Mouse (Mus musculus) stomach, embryonic 15.5 days (tissue): ENCODE results near the gene 2310011J03Rik. TPM values are rescaled to one million over a fixed set of nuclear protein-coding genes. Genes with fewer than 3 reads are reported as not detected.

Experiments used
- ATAC-seq: fragments of 200-750 bp; cut with Nextera tagmentation; 2 replicates; pipeline ENCODE4 v1.8.0; 2017; ENCODE audit warnings: low read depth, moderate number of reproducible peaks, moderate TSS enrichment; ENCODE audit not compliant: insufficient read depth, low FRiP score
- H3K27ac ChIP-seq: fragments of 300-500 bp; sonication (generic); 2 replicates; pipeline ENCODE4 v1.5.1; 2015; ENCODE audit warnings: mild to moderate bottlenecking, inconsistent platforms
- H3K27me3 ChIP-seq: fragments of 300-500 bp; sonication (generic); replicated peaks from 2 replicates; pipeline ENCODE4 v1.6.1; 2015; ENCODE audit warnings: inconsistent platforms
- H3K36me3 ChIP-seq: fragments of 300-500 bp; sonication (generic); 2 replicates; pipeline ENCODE4 v1.6.1; 2015; ENCODE audit warnings: inconsistent platforms
- H3K4me1 ChIP-seq: fragments of 300-500 bp; sonication (generic); 2 replicates; pipeline ENCODE4 v1.6.1; 2015; ENCODE audit warnings: inconsistent platforms
- H3K4me2 ChIP-seq: fragments of 300-500 bp; sonication (generic); 2 replicates; pipeline ENCODE4 v1.6.1; 2015; ENCODE audit warnings: mild to moderate bottlenecking, inconsistent platforms
- H3K4me3 ChIP-seq: fragments of 300-500 bp; sonication (generic); replicated peaks from 2 replicates; pipeline ENCODE4 v1.5.1; 2015; ENCODE audit warnings: inconsistent platforms
- H3K9ac ChIP-seq: fragments of 300-500 bp; sonication (generic); 2 replicates; pipeline ENCODE4 v1.6.1; 2015; ENCODE audit warnings: inconsistent platforms
- H3K9me3 ChIP-seq: fragments of 300-500 bp; sonication (generic); 2 replicates; pipeline ENCODE4 v1.6.1; 2016; ENCODE audit warnings: inconsistent platforms
- WGBS: fragments of 180-500 bp; shearing (Covaris S2); methylation state at CpG from one replicate; pipeline ENCODE4 v1.1.7; 2015; 5-methylcytosine and 5-hydroxymethylcytosine counted together
- polyA plus RNA-seq: library from polyadenylated mRNA; unstranded; fragments of >200 nt; fragmentation: Nextera tagmentation; extraction: Ambion mirVana; gene quantifications from 2 replicates; pipeline ENCODE4 v1.2.1, GENCODE M21; 2015

2310011J03Rik gene
- polyA plus RNA-seq, 1 experiment from 2014 or later = 40.5 TPM

GRCm38 (mm10) chr10:80296824-80297223 lies 23.5 kb downstream of the 2310011J03Rik start:
- Histone ChIP-seq H3K27me3 (peaks cover 45% of the 10 kb centered on the region), H3K4me1 (peaks cover 22% of the 10 kb centered on the region), H3K4me2 (peak overlapping the region; percentile 70; the same call in 1 of the 2 replicates), H3K9ac (no peak overlapping the region), H3K27ac (no peak overlapping the region), H3K4me3 (no peak overlapping the region), H3K9me3 (no peaks in the 10 kb centered on the region), H3K36me3 (peaks cover 10% of the 10 kb centered on the region)
- ATAC-seq = no peak
- 74% methylated on average over 5 of the region's 5 CpGs for WGBS

GRCm38 (mm10) chr10:80295618-80296425 lies 24.5 kb downstream of the 2310011J03Rik start, which contains the start of gene Apc2:
Gene Apc2, plus strand, starts transcription at chr10:80295977.
- Histone ChIP-seq H3K27me3 (peaks cover 35% of the 10 kb centered on the region), H3K36me3 (peaks cover 10% of the 10 kb centered on the region), H3K4me3 (peak within 1 kb of the TSS; percentile 40), H3K27ac (0 out of 2 replicates have a peak within 1 kb of the TSS, but pooled peaks have one; percentile 51), H3K9ac (peak within 1 kb of the TSS; percentile 19; the same call in 1 of the 2 replicates), H3K4me2 (peak within 1 kb of the TSS; percentile 70), H3K9me3 (no peaks in the 10 kb centered on the region), H3K4me1 (peaks cover 22% of the 10 kb centered on the region)
- ATAC-seq = peak; percentile 50
- 1% methylated on average over 26 of the region's 26 CpGs for WGBS

GRCm38 (mm10) chr10:80294788-80295303 lies 25.5 kb downstream of the 2310011J03Rik start:
- H3K27me3 ChIP-seq = peaks cover 25% of the 10 kb centered on the region
- peaks cover 22% of the 10 kb centered on the region for H3K4me1 ChIP-seq
- H3K4me2 ChIP-seq = no peak overlapping the region
- no peak overlapping the region for H3K27ac ChIP-seq
- 44% methylated on average over 7 of the region's 7 CpGs for WGBS
- peaks cover 10% of the 10 kb centered on the region for H3K36me3 ChIP-seq
- H3K4me3 ChIP-seq = no peak overlapping the region
- H3K9ac ChIP-seq = no peak overlapping the region
- no peak for ATAC-seq
- H3K9me3 ChIP-seq = no peaks in the 10 kb centered on the region

GRCm38 (mm10) chr10:80294311-80294710 lies 26.0 kb downstream of the 2310011J03Rik start:
- H3K4me2 ChIP-seq = no peak overlapping the region; the same call in 1 of the 2 replicates
- peaks cover 20% of the 10 kb centered on the region for H3K27me3 ChIP-seq
- whole genome bisulfite sequencing = 81% methylated on average over 4 of the region's 4 CpGs
- ATAC-seq = no peak
- H3K9ac ChIP-seq = no peak overlapping the region
- peak overlapping the region; percentile 88; the same call in 1 of the 2 replicates for H3K4me3 ChIP-seq
- peaks cover 10% of the 10 kb centered on the region for H3K36me3 ChIP-seq
- H3K27ac ChIP-seq = no peak overlapping the region
- peaks cover 22% of the 10 kb centered on the region for H3K4me1 ChIP-seq
- no peaks in the 10 kb centered on the region for H3K9me3 ChIP-seq

- Histone ChIP-seq H3K27ac (peak overlapping the region; percentile 89; the same call in 1 of the 2 replicates), H3K27me3 (peaks cover 10% of the 10 kb centered on the region), H3K4me1 (peaks cover 22% of the 10 kb centered on the region), H3K36me3 (peaks cover 13% of the 10 kb centered on the region), H3K9ac (peak overlapping the region; percentile 98), H3K9me3 (no peaks in the 10 kb centered on the region), H3K4me3 (peak overlapping the region; percentile 88), H3K4me2 (peak overlapping the region; percentile 69)
- no peak for ATAC-seq
- WGBS = 24% methylated on average over 14 of the region's 14 CpGs
These were observed 27.0 kb downstream of the 2310011J03Rik start for GRCm38 (mm10) chr10:80293325-80293724.

- WGBS = under 1% methylated on average over 69 of the region's 72 CpGs
- Histone ChIP-seq H3K36me3 (peaks cover 19% of the 10 kb centered on the region), H3K4me2 (peak within 1 kb of the TSS; percentile 69), H3K9ac (peak within 1 kb of the TSS; percentile 98), H3K9me3 (no peaks in the 10 kb centered on the region), H3K27ac (peak within 1 kb of the TSS; percentile 89), H3K4me1 (peaks cover 22% of the 10 kb centered on the region), H3K4me3 (peak within 1 kb of the TSS; percentile 88), H3K27me3 (peaks cover 3% of the 10 kb centered on the region; the same call in 1 of the 2 replicates)
- ATAC-seq = peak; percentile 90
These were observed 27.8 kb downstream of the 2310011J03Rik start, which contains the start of gene Rps15 for GRCm38 (mm10) chr10:80292251-80293146. Gene Rps15, plus strand, starts transcription at chr10:80292453.

- H3K4me1 ChIP-seq = peaks cover 11% of the 10 kb centered on the region
- ATAC-seq = no peak
- H3K9me3 ChIP-seq = no peaks in the 10 kb centered on the region
- WGBS = 72% methylated on average over 8 of the region's 8 CpGs
- H3K4me3 ChIP-seq = no peak overlapping the region
- H3K27me3 ChIP-seq = no peaks in the 10 kb centered on the region
- H3K4me2 ChIP-seq = no peak overlapping the region
- peaks cover 38% of the 10 kb centered on the region for H3K36me3 ChIP-seq
- no peak overlapping the region for H3K27ac ChIP-seq
- H3K9ac ChIP-seq = no peak overlapping the region
These were observed 31.7 kb downstream of the 2310011J03Rik start for GRCm38 (mm10) chr10:80288657-80289056.

GRCm38 (mm10) chr10:80288097-80288496 lies 32.2 kb downstream of the 2310011J03Rik start:
- Histone ChIP-seq H3K9ac (no peak overlapping the region), H3K27me3 (no peaks in the 10 kb centered on the region), H3K4me2 (no peak overlapping the region), H3K36me3 (peaks cover 43% of the 10 kb centered on the region), H3K27ac (no peak overlapping the region), H3K9me3 (no peaks in the 10 kb centered on the region), H3K4me1 (0 out of 2 replicates have a peak, but pooled peaks cover 8% of the 10 kb centered on the region), H3K4me3 (no peak overlapping the region)
- no peak for ATAC-seq
- 83% methylated on average over 12 of the region's 12 CpGs for WGBS

- Histone ChIP-seq H3K4me2 (no peak overlapping the region), H3K4me3 (no peak overlapping the region), H3K9ac (no peak overlapping the region), H3K9me3 (no peaks in the 10 kb centered on the region), H3K27ac (no peak overlapping the region), H3K36me3 (peaks cover 63% of the 10 kb centered on the region), H3K27me3 (no peaks in the 10 kb centered on the region), H3K4me1 (peaks cover 18% of the 10 kb centered on the region; the same call in 1 of the 2 replicates)
- WGBS = 63% methylated on average over 9 of the region's 15 CpGs
- ATAC-seq = no peak
These were observed 34.9 kb downstream of the 2310011J03Rik start for GRCm38 (mm10) chr10:80285222-80286070.

- Histone ChIP-seq H3K4me1 (peaks cover 18% of the 10 kb centered on the region; the same call in 1 of the 2 replicates), H3K9ac (no peak overlapping the region), H3K9me3 (no peaks in the 10 kb centered on the region), H3K4me3 (no peak overlapping the region), H3K27me3 (no peaks in the 10 kb centered on the region), H3K4me2 (no peak overlapping the region), H3K36me3 (peaks cover 79% of the 10 kb centered on the region), H3K27ac (peak overlapping the region; percentile 63; the same call in 1 of the 2 replicates)
- 73% methylated on average over 19 of the region's 20 CpGs for WGBS
- ATAC-seq = peak; percentile 61
These were observed 37.6 kb downstream of the 2310011J03Rik start for GRCm38 (mm10) chr10:80282481-80283441.
